Mouse (Mus musculus) spleen, postnatal 14 days (tissue): ENCODE measurements around the gene Ctsw.

Experiments
- DNase-seq, 2 experiments: peaks; one replicate each; pipeline ENCODE4 v3.0.0; 2021 to 2022; ENCODE audit warnings: low spot score in 2 of 2

Ctsw gene

GRCm38 (mm10) chr19:5488878-5489571 lies 20.7 kb upstream of the Ctsw start:
- peak; percentile 95 to 96 for DNase-seq

- DNase-seq = peak; percentile 92 to 96
These were observed 19.7 kb upstream of the Ctsw start, which contains the start of gene Mus81 for GRCm38 (mm10) chr19:5487768-5488550. Gene Mus81 (minus strand): TSS chr19:5488402.

GRCm38 (mm10) chr19:5486771-5487170 lies 18.5 kb upstream of the Ctsw start:
- DNase-seq = no peak

- no peak for DNase-seq
These were observed 18.0 kb upstream of the Ctsw start for GRCm38 (mm10) chr19:5486286-5486685.

- no peak for DNase-seq
These were observed 17.5 kb upstream of the Ctsw start for GRCm38 (mm10) chr19:5485821-5486220.

GRCm38 (mm10) chr19:5485371-5485770 lies 17.1 kb upstream of the Ctsw start:
- DNase-seq = no peak

- no peak for DNase-seq
These were observed 16.2 kb upstream of the Ctsw start for GRCm38 (mm10) chr19:5484496-5484895.

- DNase-seq = no peak
These were observed 15.4 kb upstream of the Ctsw start for GRCm38 (mm10) chr19:5483386-5484359.

GRCm38 (mm10) chr19:5481398-5481797 lies 13.1 kb upstream of the Ctsw start:
- DNase-seq = no peak

- DNase-seq = no peak
These were observed 11.7 kb upstream of the Ctsw start for GRCm38 (mm10) chr19:5480016-5480415.

- DNase-seq = no peak
These were observed 9.5 kb upstream of the Ctsw start for GRCm38 (mm10) chr19:5477668-5478300.

- DNase-seq = no peak
These were observed 8.8 kb upstream of the Ctsw start for GRCm38 (mm10) chr19:5477004-5477667.

- DNase-seq = no peak
These were observed 6.9 kb upstream of the Ctsw start for GRCm38 (mm10) chr19:5475069-5475714.

- DNase-seq = no peak
These were observed 6.2 kb upstream of the Ctsw start for GRCm38 (mm10) chr19:5474281-5475068.

- DNase-seq = no peak
These were observed 5.4 kb upstream of the Ctsw start, which contains the start of gene Efemp2 for GRCm38 (mm10) chr19:5473720-5474119. Gene Efemp2 (plus strand): TSS chr19:5473954.

GRCm38 (mm10) chr19:5472857-5473256 lies 4.5 kb upstream of the Ctsw start:
- DNase-seq = no peak

- no peak for DNase-seq
These were observed 3.5 kb upstream of the Ctsw start for GRCm38 (mm10) chr19:5471846-5472245.

- no peak for DNase-seq
These were observed 1.3 kb downstream of the Ctsw start for GRCm38 (mm10) chr19:5466916-5467500.

GRCm38 (mm10) chr19:5465037-5465436 lies 3.3 kb downstream of the Ctsw start:
- no peak for DNase-seq
